Mouse (Mus musculus) intestine, embryonic 14.5 days (tissue): ENCODE data around the gene Polr3h. TPM values are rescaled to one million over a fixed set of nuclear protein-coding genes. Genes with fewer than 3 reads are reported as not detected.

Source experiments
- ATAC-seq: fragments of 200-750 bp; cut with Nextera tagmentation; replicated peaks from 2 replicates; pipeline ENCODE4 v1.8.0; 2017; ENCODE audit warnings: low read depth, moderate number of reproducible peaks, moderate TSS enrichment, moderate library complexity; ENCODE audit not compliant: low FRiP score, low TSS enrichment
- DNase-seq: peaks from one replicate; pipeline ENCODE4 v3.0.0-alpha.2; 2018; ENCODE audit warnings: low spot score
- H3K27ac ChIP-seq: fragments of 300-500 bp; sonication (generic); 2 replicates; pipeline ENCODE4 v1.5.1; 2014; ENCODE audit warnings: low read depth, mild to moderate bottlenecking, control low read depth
- H3K27me3 ChIP-seq: fragments of 300-500 bp; sonication (generic); replicated peaks from 2 replicates; pipeline ENCODE4 v1.6.1; 2014; ENCODE audit warnings: low read length, control low read depth; ENCODE audit not compliant: control insufficient read depth, insufficient read depth
- H3K36me3 ChIP-seq: fragments of 300-500 bp; sonication (generic); 2 replicates; pipeline ENCODE4 v1.6.1; 2014; ENCODE audit warnings: low read length, control low read depth; ENCODE audit not compliant: control insufficient read depth, insufficient read depth
- H3K4me1 ChIP-seq: fragments of 300-500 bp; sonication (generic); replicated peaks from 2 replicates; pipeline ENCODE4 v1.6.1; 2014; ENCODE audit warnings: low read length, control low read depth, mixed read lengths; ENCODE audit not compliant: control insufficient read depth, insufficient read depth
- H3K4me2 ChIP-seq: fragments of 300-500 bp; sonication (generic); 2 replicates; pipeline ENCODE4 v1.6.1; 2014; ENCODE audit warnings: low read length
- H3K4me3 ChIP-seq: fragments of 300-500 bp; sonication (generic); 2 replicates; pipeline ENCODE4 v1.5.1; 2014; ENCODE audit warnings: low read depth, low read length, control low read depth, mixed read lengths
- H3K9ac ChIP-seq: fragments of 300-500 bp; sonication (generic); 2 replicates; pipeline ENCODE4 v1.6.1; 2014; ENCODE audit warnings: mild to moderate bottlenecking, low read length
- H3K9me3 ChIP-seq: fragments of 300-500 bp; sonication (generic); 2 replicates; pipeline ENCODE4 v1.6.1; 2016; ENCODE audit warnings: low read length, control low read depth; ENCODE audit not compliant: control insufficient read depth
- WGBS: fragments of 180-500 bp; shearing (Covaris S2); extraction: QIAGEN DNeasy Blood & Tissue Kit; methylation state at CpG from one replicate; pipeline ENCODE4 v1.1.7; 2014; 5-methylcytosine and 5-hydroxymethylcytosine counted together
- polyA plus RNA-seq: library from polyadenylated mRNA; unstranded; fragments of >200 nt; fragmentation: Nextera tagmentation; extraction: Ambion mirVana; gene quantifications from 2 replicates; pipeline ENCODE4 v1.2.1, GENCODE M21; 2014

Gene Polr3h
- polyA plus RNA-seq, 1 experiment from 2014 or later: 79.5 TPM

GRCm38 (mm10) chr15:81896407-81896806 lies 29.6 kb downstream of the Polr3h start:
- no peak overlapping the region for H3K4me3 ChIP-seq
- no peak overlapping the region for H3K4me2 ChIP-seq
- ATAC-seq: no peak
- 85% methylated on average over 2 of the region's 2 CpGs for WGBS
- H3K36me3 ChIP-seq: peaks cover 76% of the 10 kb centered on the region
- no peak overlapping the region for H3K27ac ChIP-seq
- H3K9ac ChIP-seq: no peak overlapping the region
- no peaks in the 10 kb centered on the region for H3K27me3 ChIP-seq
- no peaks in the 10 kb centered on the region for H3K9me3 ChIP-seq
- no peaks in the 10 kb centered on the region for H3K4me1 ChIP-seq
- DNase-seq: no peak

DNA sequence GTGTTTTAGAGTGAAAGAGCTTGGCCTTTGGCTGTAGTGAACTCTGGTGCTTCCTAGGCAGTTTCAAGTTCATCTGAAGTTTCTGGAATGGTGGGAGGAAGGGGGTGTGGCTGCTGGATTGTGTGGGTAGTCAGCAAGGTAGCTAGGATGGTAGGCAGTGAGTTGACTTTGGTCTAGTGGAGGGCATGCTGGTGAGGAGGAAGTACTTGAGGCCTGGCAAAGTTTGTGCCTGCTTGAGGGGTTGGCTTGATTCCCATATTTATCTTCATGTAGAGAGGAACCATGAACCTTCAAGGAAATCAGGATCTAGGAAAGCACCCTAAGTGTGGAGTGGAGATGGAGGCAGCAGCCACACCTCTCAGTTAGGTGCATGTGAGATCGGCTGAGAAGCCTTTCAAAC lies 32.0 kb downstream of the Polr3h start:
- peaks cover 80% of the 10 kb centered on the region for H3K36me3 ChIP-seq
- H3K9me3 ChIP-seq: no peaks in the 10 kb centered on the region
- H3K4me3 ChIP-seq: no peak overlapping the region
- WGBS: 78% methylated on average over 1 of the region's 1 CpGs
- no peak overlapping the region for H3K9ac ChIP-seq
- ATAC-seq (no peak), DNase-seq (no peak)
- H3K27me3 ChIP-seq: no peaks in the 10 kb centered on the region
- H3K4me2 ChIP-seq: no peak overlapping the region
- no peaks in the 10 kb centered on the region for H3K4me1 ChIP-seq
- H3K27ac ChIP-seq: no peak overlapping the region

DNA sequence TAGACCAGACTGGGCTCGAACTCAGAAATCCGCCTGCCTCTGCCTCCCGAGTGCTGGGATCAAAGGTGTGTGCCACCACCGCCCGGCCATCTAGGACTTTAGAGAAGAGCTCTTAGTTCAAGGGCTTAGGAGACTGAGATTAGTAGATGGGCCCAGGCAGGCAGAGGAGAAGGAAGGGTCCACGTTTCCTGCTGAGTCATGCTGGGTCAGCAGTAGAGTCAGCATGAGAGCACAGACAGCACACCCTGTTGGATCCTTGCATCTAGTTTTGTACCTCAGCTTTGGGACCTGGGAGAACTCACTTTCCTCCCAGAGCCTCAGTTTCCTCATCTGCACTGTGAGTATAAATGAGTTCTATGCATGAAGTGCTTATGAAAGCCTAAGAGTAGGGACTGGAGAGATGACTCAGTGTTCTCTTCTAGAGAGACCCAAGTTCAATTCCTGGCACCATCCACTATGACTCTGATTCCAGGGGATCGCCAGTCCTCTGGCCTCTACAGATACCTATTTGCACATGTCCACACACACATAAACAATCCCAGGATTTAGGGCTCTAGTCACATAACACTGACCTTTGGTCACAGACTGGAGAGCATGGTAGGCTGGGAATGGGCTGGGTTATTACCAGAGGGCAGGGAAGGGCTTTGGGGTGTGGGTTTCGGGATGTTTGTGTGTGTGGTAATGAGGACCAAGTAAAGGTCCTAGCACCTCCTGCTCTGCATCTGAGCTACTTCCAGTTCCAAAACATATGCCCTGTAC lies 34.0 kb downstream of the Polr3h start:
- Histone ChIP-seq H3K4me1 (no peaks in the 10 kb centered on the region), H3K9ac (no peak overlapping the region), H3K4me3 (no peak overlapping the region), H3K27ac (no peak overlapping the region), H3K27me3 (no peaks in the 10 kb centered on the region), H3K36me3 (peaks cover 70% of the 10 kb centered on the region), H3K9me3 (no peaks in the 10 kb centered on the region), H3K4me2 (no peak overlapping the region)
- 93% methylated on average over 8 of the region's 8 CpGs for WGBS
- DNase-seq (no peak), ATAC-seq (no peak)

DNA sequence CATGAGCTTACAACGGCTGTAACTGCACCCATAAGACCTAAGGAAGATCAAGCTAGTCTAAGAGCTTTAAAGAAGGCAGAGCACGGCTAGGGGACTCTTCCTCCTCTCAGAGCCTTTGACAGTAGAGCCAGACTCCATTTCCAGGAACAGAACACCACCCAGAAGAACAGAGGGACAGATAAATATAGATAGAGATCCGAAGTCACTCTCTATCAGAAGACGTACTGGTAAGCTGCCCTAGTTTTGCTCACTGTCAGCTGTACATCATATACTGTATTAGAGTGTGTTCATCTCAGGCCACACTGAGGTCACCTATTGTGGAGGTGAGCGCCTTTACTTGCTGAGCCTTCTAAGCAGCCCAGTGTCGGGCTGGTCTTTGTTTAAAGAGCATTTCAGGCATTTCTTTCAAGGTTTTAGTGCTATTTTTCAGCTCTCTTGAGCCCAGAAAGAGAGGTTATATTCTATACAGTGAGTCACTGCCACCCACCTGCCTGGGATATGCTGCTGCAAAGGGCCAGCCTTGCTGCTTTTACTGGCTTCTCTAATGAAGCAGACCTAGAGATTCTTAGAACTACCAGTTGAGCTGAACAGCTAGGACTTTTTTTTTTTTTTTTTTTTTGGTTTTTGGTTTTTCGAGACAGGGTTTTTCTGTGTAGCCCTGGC lies 34.8 kb downstream of the Polr3h start:
- no peaks in the 10 kb centered on the region for H3K27me3 ChIP-seq
- 87% methylated on average over 7 of the region's 7 CpGs for WGBS
- no peak overlapping the region for H3K4me2 ChIP-seq
- H3K9me3 ChIP-seq: no peaks in the 10 kb centered on the region
- no peak for DNase-seq
- no peaks in the 10 kb centered on the region for H3K4me1 ChIP-seq
- H3K4me3 ChIP-seq: no peak overlapping the region
- no peak for ATAC-seq
- H3K27ac ChIP-seq: no peak overlapping the region
- H3K36me3 ChIP-seq: peaks cover 65% of the 10 kb centered on the region
- H3K9ac ChIP-seq: no peak overlapping the region

DNA sequence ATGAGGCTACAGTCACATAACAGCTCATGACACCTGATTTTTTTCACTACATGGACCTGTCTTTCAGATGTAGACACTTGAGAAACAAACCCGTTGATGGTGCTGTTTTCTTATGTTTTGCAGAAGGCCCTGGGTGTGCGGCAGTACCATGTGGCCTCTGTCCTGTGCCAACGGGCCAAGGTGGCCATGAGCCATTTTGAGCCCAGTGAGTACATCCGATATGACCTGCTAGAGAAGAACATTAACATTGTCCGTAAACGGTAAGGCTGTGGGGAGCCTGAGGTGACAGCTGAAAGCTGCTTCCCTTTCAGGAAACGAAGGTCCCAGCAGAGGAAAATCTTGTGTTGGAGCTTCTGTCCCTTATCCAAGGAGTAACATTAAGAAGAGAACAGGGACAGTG lies 36.9 kb downstream of the Polr3h start:
- Histone ChIP-seq H3K4me1 (no peaks in the 10 kb centered on the region), H3K27me3 (no peaks in the 10 kb centered on the region), H3K9ac (no peak overlapping the region), H3K4me2 (no peak overlapping the region), H3K4me3 (no peak overlapping the region), H3K36me3 (peaks cover 54% of the 10 kb centered on the region), H3K27ac (no peak overlapping the region), H3K9me3 (no peaks in the 10 kb centered on the region)
- WGBS: 96% methylated on average over 7 of the region's 7 CpGs
- DNase-seq (no peak), ATAC-seq (no peak)

GRCm38 (mm10) chr15:81886795-81887550 lies 39.1 kb downstream of the Polr3h start:
- WGBS: 85% methylated on average over 6 of the region's 6 CpGs
- ATAC-seq: no peak
- Histone ChIP-seq H3K36me3 (peaks cover 40% of the 10 kb centered on the region), H3K4me2 (no peak overlapping the region), H3K27ac (no peak overlapping the region), H3K4me1 (no peaks in the 10 kb centered on the region), H3K4me3 (no peak overlapping the region), H3K27me3 (no peaks in the 10 kb centered on the region), H3K9ac (no peak overlapping the region), H3K9me3 (no peaks in the 10 kb centered on the region)
- no peak for DNase-seq

GRCm38 (mm10) chr15:81885418-81885934 lies 40.6 kb downstream of the Polr3h start:
- no peak overlapping the region for H3K4me2 ChIP-seq
- H3K9me3 ChIP-seq: no peaks in the 10 kb centered on the region
- peaks cover 26% of the 10 kb centered on the region for H3K36me3 ChIP-seq
- H3K4me1 ChIP-seq: no peaks in the 10 kb centered on the region
- no peaks in the 10 kb centered on the region for H3K27me3 ChIP-seq
- ATAC-seq: no peak
- no peak overlapping the region for H3K4me3 ChIP-seq
- no peak overlapping the region for H3K9ac ChIP-seq
- H3K27ac ChIP-seq: no peak overlapping the region
- DNase-seq: no peak
- WGBS: 90% methylated on average over 3 of the region's 3 CpGs

GRCm38 (mm10) chr15:81882348-81882747 lies 43.7 kb downstream of the Polr3h start:
- no peaks in the 10 kb centered on the region for H3K4me1 ChIP-seq
- H3K9me3 ChIP-seq: no peaks in the 10 kb centered on the region
- no peak overlapping the region for H3K4me3 ChIP-seq
- no peaks in the 10 kb centered on the region for H3K27me3 ChIP-seq
- peaks cover 8% of the 10 kb centered on the region; the same call in 1 of the 2 replicates for H3K36me3 ChIP-seq
- WGBS: 93% methylated on average over 3 of the region's 3 CpGs
- H3K27ac ChIP-seq: no peak overlapping the region
- no peak overlapping the region for H3K4me2 ChIP-seq
- ATAC-seq (no peak), DNase-seq (no peak)
- no peak overlapping the region for H3K9ac ChIP-seq
